Mouse (Mus musculus) forebrain, embryonic 14.5 days (tissue): ENCODE measurements around the gene Fus. TPM values are rescaled to one million over a fixed set of nuclear protein-coding genes. Genes with fewer than 3 reads are reported as not detected.
"Not testable (repeated sequence)": the region's sequence is repeated elsewhere in the genome, so short reads cannot be mapped to it uniquely, and the experiment has no call there.

Source experiments
- ATAC-seq: fragments of 200-750 bp; cut with Nextera tagmentation; 2 replicates; pipeline ENCODE4 v1.8.0; 2017; ENCODE audit warnings: mild to moderate bottlenecking, moderate library complexity
- DNase-seq: peaks from one replicate; pipeline ENCODE4 v3.0.0-alpha.2; 2015; ENCODE audit warnings: low spot score
- H3K27ac ChIP-seq: fragments of 300-500 bp; sonication (generic); 2 replicates; pipeline ENCODE4 v1.5.1; 2014; ENCODE audit warnings: low read depth, mild to moderate bottlenecking, control low read depth, low read length, moderate library complexity
- H3K27me3 ChIP-seq: fragments of 300-500 bp; sonication (generic); replicated peaks from 2 replicates; pipeline ENCODE4 v1.6.1; 2014; ENCODE audit warnings: low read length, control low read depth, mixed read lengths; ENCODE audit not compliant: control insufficient read depth, insufficient read depth
- H3K36me3 ChIP-seq: fragments of 300-500 bp; sonication (generic); 2 replicates; pipeline ENCODE4 v1.6.1; 2014; ENCODE audit warnings: low read length, control low read depth; ENCODE audit not compliant: control insufficient read depth, insufficient read depth
- H3K4me1 ChIP-seq: fragments of 300-500 bp; sonication (generic); 2 replicates; pipeline ENCODE4 v1.6.1; 2014; ENCODE audit warnings: antibody characterized with exemption, low read length, control low read depth; ENCODE audit not compliant: control insufficient read depth, insufficient read depth
- H3K4me2 ChIP-seq: fragments of 300-500 bp; sonication (generic); 2 replicates; pipeline ENCODE4 v1.6.1; 2014; ENCODE audit warnings: mild to moderate bottlenecking, control low read depth, low read length
- H3K4me3 ChIP-seq: fragments of 300-500 bp; sonication (generic); 2 replicates; pipeline ENCODE4 v1.5.1; 2014; ENCODE audit warnings: low read depth, low read length, control low read depth
- H3K9ac ChIP-seq: fragments of 300-500 bp; sonication (generic); 2 replicates; pipeline ENCODE4 v1.6.1; 2014; ENCODE audit warnings: mild to moderate bottlenecking, low read length, control low read depth, moderate library complexity
- H3K9me3 ChIP-seq: fragments of 300-500 bp; sonication (generic); replicated peaks from 2 replicates; pipeline ENCODE4 v1.6.1; 2016; ENCODE audit warnings: low read length, control low read depth, mixed read lengths; ENCODE audit not compliant: control insufficient read depth
- WGBS: fragments of 180-500 bp; shearing (Covaris S2); extraction: QIAGEN DNeasy Blood & Tissue Kit; methylation state at CpG from one replicate; pipeline ENCODE4 v1.1.7; 2014; 5-methylcytosine and 5-hydroxymethylcytosine counted together
- polyA plus RNA-seq: library from polyadenylated mRNA; unstranded; fragments of >200 nt; fragmentation: Nextera tagmentation; extraction: Ambion mirVana; gene quantifications from 2 replicates; pipeline ENCODE4 v1.2.1, GENCODE M21; 2014

Fus gene
- polyA plus RNA-seq, 1 experiment from 2014 or later = 60.1 TPM

DNA sequence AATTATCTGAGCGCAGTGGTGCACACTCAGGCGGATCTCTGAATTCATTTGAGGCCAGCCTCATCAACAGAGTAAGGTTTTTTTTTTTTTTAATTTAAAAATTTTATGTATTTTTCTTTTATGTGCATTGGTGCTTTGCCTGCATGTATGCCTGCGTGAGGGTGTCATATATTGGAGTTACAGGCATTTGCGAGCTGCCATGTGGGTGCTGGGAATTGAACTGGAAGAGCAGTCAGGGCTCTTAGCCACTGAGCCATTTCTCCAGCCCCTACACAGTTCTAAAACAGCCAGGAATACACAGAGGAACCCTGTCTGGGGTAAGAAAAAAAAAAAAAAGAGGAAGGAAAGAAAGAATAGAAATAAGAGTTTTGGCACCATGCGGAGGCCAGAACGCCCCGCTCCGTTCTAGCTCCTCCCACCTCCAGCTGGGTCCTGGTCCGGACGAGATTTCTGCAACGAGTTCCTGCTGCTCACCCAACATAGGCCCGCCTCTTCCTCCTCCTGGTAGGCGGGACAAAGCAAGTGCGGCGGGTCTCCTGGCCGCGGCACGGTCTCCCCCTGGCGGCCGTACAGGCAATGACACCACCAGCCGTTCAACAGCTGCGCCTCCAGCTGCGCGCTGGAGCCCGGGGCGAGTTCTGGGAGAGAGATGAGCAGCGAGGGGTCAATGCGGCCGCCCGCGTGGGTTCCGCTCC is 32.1 kb upstream of the Fus start:
- no peaks in the 10 kb centered on the region for H3K9me3 ChIP-seq
- ATAC-seq (peak; percentile 98), DNase-seq (peak; percentile 98)
- peak overlapping the region; percentile 74 for H3K4me3 ChIP-seq
- H3K4me2 ChIP-seq = peak overlapping the region; percentile 98
- no peaks in the 10 kb centered on the region; the same call in 1 of the 2 replicates for H3K27me3 ChIP-seq
- H3K9ac ChIP-seq = peak overlapping the region; percentile 84
- no peaks in the 10 kb centered on the region for H3K36me3 ChIP-seq
- H3K4me1 ChIP-seq = peaks cover 8% of the 10 kb centered on the region
- WGBS = 7% methylated on average over 30 of the region's 32 CpGs
- peak overlapping the region; percentile 44; the same call in 1 of the 2 replicates for H3K27ac ChIP-seq

DNA sequence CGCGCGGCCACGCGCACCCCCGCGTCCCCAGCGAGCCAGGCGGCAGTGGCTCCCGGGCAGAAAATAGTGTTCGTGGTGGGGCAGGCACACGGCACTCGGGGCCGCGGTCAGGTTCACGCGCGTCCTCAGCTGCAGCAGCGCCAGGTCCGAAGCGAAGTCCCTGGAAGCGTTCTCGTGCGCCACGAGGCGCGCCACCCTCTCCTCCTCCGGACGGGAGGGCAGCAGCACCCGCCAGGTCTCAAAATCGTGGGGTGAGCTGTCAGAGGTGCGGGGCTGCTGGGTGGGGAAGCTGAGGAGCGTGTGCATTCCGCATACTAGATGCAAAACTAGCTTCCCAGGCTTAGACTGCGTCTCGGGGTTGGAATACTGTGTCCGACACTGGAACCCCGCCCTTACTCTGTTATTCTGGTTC is 31.5 kb upstream of the Fus start:
- 0% methylated on average over 29 of the region's 38 CpGs for WGBS
- H3K4me3 ChIP-seq = peak overlapping the region; percentile 74
- H3K27me3 ChIP-seq = no peaks in the 10 kb centered on the region
- H3K4me1 ChIP-seq = peaks cover 8% of the 10 kb centered on the region
- DNase-seq (peak; percentile 24), ATAC-seq (no peak; the same call in 1 of the 2 replicates)
- no peaks in the 10 kb centered on the region for H3K36me3 ChIP-seq
- H3K9ac ChIP-seq = peak overlapping the region; percentile 84
- peak overlapping the region; percentile 44; the same call in 1 of the 2 replicates for H3K27ac ChIP-seq
- H3K9me3 ChIP-seq = no peaks in the 10 kb centered on the region
- H3K4me2 ChIP-seq = peak overlapping the region; percentile 98

DNA sequence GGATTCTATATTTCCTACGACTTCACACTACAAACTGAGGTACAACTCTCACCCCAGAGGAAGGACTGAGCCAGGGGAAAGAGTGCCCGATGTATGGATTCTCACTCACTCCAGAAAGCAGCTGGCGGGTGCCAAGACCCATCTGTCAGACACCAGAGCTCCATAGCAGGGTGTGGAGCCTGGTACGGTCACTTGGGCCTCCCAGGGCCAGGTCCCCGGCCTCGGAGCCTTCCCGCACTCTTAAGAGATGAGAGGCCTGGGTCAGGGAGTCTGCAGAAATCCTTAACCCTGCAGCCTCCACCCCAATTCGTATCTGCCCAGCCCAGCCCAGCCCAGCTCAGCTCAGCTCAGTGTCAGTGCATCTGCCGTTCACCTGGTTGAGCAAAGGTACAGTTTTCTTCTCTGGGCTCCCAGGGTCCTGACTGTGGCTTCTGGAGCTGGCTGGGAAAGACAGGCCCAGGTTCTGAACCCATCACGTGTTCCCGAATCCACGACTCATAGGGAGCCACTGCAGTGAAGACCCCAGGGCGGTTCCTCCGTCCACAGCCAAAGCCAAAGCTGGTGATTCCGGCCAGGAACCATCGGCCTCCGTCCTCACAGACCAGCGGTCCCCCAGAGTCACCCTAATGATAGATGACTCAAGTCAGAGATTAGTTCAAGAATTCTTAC is 30.9 kb upstream of the Fus start:
- ATAC-seq = no peak

DNA sequence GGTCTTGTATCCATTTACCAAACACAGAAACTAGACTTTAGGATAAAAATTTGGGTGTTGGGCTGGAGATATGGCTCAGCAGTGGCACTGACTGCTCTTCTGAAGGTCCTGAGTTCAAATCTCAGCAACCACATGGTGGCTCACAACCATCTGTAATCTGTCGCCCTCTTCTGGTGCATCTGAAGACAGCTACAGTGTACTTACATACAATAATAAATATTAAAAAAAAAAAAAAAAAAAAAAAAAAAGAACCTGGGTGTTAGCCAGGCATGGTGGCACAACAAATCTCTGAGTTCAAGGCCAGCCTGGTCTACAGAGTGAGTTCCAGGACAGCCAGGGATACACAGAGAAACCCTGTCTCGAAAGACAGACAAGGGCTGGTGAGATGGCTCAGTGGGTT is 25.2 kb upstream of the Fus start:
- WGBS = 59% methylated on average over 2 of the region's 2 CpGs
- not testable (repeated sequence) for H3K9me3 ChIP-seq, H3K4me3 ChIP-seq, DNase-seq, H3K27ac ChIP-seq, ATAC-seq, H3K9ac ChIP-seq, H3K4me1 ChIP-seq, H3K36me3 ChIP-seq, H3K4me2 ChIP-seq
- peaks cover 12% of the 10 kb centered on the region for H3K27me3 ChIP-seq

More for the DNA sequence above, 30.9 kb upstream of the Fus start:
- no peaks in the 10 kb centered on the region for H3K36me3 ChIP-seq
- H3K27ac ChIP-seq = no peak overlapping the region
- peak overlapping the region; percentile 74 for H3K4me3 ChIP-seq
- peaks cover 8% of the 10 kb centered on the region for H3K4me1 ChIP-seq
- no peak for DNase-seq
- peak overlapping the region; percentile 98 for H3K4me2 ChIP-seq
- WGBS = 58% methylated on average over 18 of the region's 18 CpGs
- peak overlapping the region; percentile 84 for H3K9ac ChIP-seq
- no peaks in the 10 kb centered on the region for H3K9me3 ChIP-seq
- H3K27me3 ChIP-seq = no peaks in the 10 kb centered on the region

DNA sequence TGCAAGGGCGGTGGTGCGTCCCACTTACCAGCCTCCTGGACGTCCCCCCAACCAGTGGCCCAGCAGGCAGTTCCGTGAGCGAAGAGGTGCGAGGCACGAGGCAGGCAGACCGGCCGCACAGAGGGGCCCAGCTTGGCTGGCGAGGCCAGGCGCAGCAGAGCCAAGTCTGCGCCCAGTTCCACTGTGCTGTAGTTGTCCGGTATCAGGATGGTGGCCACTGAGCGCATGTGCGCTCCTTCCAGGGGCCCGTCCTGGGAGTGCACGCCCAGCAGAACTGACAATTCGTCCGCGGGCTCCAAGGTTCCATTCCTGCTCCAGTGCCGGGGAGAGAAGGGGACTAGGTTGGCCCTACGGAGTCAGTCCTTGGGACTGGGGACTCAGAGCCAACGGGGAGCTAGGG is 22.6 kb upstream of the Fus start:
- DNase-seq = no peak
- H3K4me3 ChIP-seq = no peak overlapping the region
- 11% methylated on average over 23 of the region's 23 CpGs for WGBS
- ATAC-seq = no peak
- peaks cover 12% of the 10 kb centered on the region for H3K27me3 ChIP-seq
- H3K4me2 ChIP-seq = no peak overlapping the region
- H3K9ac ChIP-seq = no peak overlapping the region
- no peak overlapping the region for H3K27ac ChIP-seq
- no peaks in the 10 kb centered on the region for H3K4me1 ChIP-seq
- no peaks in the 10 kb centered on the region for H3K36me3 ChIP-seq
- no peaks in the 10 kb centered on the region for H3K9me3 ChIP-seq

DNA sequence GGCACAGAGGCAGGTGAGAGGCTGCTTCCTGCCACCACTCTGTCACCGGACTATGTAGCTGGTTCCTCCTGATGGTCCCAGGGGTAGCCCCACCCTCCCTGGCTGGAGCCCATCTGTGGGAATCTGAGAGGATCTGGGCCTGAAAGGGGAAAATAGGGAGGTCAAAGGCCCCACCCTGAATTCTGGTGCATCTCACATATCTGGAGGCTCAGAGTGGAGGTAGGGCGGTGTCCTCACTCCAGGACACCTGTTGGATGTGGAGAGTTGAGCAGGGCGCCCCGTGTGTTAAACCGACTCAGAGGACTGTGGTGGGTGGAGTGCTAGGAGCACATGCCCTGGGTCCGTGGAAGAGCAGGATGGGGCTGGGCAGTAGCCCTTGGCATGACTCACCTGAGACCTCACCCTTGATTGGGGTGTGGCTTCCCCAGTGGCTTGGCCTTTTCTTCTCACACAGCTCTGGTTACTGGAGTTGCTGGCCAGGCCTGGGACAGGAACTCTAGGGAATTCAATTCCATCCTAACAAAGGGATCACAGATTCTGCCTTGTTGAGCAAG is 20.7 kb upstream of the Fus start, which contains the start of gene Prss36:
TSS of gene Prss36 (minus strand) at position 256 of the 554 bp plus-strand sequence.
- no peak within 1 kb of the TSS for H3K9ac ChIP-seq
- no peak for ATAC-seq
- peaks cover 12% of the 10 kb centered on the region for H3K27me3 ChIP-seq
- H3K9me3 ChIP-seq = no peaks in the 10 kb centered on the region
- 80% methylated on average over 6 of the region's 6 CpGs for WGBS
- no peak within 1 kb of the TSS for H3K27ac ChIP-seq
- no peak for DNase-seq
- no peaks in the 10 kb centered on the region for H3K36me3 ChIP-seq
- H3K4me1 ChIP-seq = no peaks in the 10 kb centered on the region
- H3K4me3 ChIP-seq = no peak within 1 kb of the TSS
- no peak within 1 kb of the TSS for H3K4me2 ChIP-seq

DNA sequence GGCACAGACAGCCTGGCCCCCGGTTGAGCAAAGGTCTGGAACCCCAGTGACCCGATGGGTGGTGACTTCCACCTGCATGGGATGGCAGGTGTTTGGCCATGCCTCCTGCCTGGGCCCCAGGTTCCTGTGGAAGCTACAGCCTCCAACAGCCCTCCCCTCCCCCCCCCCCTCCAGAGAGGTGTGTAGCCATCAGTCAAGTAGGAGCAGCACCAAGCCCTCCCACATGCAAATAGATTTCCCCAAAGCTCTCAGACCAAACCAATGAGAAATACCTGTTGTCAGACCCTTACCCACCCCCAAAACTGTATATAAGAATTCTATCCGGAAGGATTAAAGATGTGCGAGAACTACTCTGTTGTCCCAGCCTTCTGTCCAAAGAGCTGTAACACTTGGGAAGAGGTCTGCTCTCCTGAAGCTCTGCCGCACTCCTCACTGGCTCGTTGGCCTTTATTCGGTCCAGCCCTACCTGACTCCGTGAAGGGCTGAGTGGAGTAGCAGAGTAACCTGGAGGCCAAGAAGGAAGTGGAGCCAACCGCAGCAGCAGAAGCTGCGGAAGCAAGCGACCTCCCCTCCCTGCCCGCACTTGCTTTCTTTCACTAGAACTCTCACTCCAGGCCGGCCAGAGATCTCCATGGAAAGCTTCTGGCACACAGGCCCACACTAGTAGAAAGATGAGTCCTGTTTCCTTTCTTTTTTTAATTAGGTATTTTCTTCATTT is 14.2 kb upstream of the Fus start:
- WGBS = 55% methylated on average over 13 of the region's 13 CpGs
- H3K4me2 ChIP-seq = no peak overlapping the region
- H3K9me3 ChIP-seq = no peaks in the 10 kb centered on the region
- no peaks in the 10 kb centered on the region for H3K27me3 ChIP-seq
- no peaks in the 10 kb centered on the region for H3K36me3 ChIP-seq
- H3K9ac ChIP-seq = no peak overlapping the region
- H3K4me3 ChIP-seq = no peak overlapping the region
- ATAC-seq = no peak
- H3K4me1 ChIP-seq = no peaks in the 10 kb centered on the region
- no peak overlapping the region for H3K27ac ChIP-seq
- no peak for DNase-seq

DNA sequence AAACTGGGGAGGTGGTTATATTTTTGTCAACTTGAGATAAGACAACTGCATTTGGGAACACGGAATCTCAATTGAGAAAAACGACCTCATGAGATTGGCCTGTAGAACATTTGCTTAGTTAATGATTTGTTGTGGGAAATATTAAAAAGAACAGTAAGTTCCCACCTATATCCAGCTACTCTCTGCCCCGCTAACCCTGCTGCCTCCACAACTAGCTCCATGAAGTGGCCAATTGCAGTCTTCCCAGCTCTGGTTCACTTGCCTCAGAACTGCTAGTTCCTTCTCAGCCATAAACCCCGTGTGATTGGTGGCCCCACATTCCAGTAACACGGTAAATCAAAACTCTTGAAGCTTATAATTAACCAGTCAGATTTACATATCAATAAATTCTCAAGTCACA is 7.9 kb upstream of the Fus start:
- H3K36me3 ChIP-seq = no peaks in the 10 kb centered on the region
- no peak for DNase-seq
- no peaks in the 10 kb centered on the region for H3K4me1 ChIP-seq
- ATAC-seq = no peak
- no peak overlapping the region for H3K27ac ChIP-seq
- H3K4me3 ChIP-seq = no peak overlapping the region
- H3K27me3 ChIP-seq = no peaks in the 10 kb centered on the region
- no peaks in the 10 kb centered on the region for H3K9me3 ChIP-seq
- 60% methylated on average over 5 of the region's 5 CpGs for WGBS
- H3K9ac ChIP-seq = no peak overlapping the region
- no peak overlapping the region for H3K4me2 ChIP-seq
